Mouse (Mus musculus): ENCODE results near the gene Pelp1. TPM values are rescaled to one million over a fixed set of nuclear protein-coding genes. Genes with fewer than 3 reads are reported as not detected.

Pelp1 gene
- total RNA-seq, 1 experiment = 77.5 TPM

DNA sequence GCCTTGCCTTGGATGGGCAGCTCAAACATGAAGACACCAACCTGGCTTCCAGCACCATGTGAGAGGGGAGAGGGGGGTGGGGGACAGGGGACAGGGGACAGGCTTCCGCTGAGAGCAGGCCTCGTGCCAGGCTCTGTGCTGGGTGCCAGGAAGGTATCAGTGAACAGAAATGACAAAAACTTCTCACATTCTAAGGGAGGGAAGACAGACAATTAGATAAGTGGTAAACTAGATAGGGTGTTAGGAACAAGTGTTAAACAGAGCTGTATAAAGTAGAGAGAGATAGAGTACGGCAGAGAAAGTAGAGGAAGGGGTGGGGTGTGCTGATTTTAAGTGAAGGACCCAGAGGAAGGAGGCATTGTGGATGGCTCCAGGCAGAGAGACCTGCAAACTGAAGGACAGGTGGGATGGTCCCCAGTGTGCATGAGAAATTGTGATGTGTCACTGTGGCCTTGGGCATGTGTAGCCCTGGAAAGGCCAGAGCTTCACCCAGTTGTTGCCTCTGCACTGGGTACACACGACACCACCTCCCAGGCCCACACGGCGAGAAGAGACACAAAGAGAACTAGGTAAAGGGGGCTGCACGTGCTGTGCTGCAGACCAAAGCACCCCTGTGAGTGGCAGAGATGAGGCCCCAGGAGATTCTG, 29.0 kb upstream of the Pelp1 start:
- H3K4me1 ChIP-seq (ENCODE audit: control insufficient read depth in 2 of 2, insufficient read depth in 2 of 2, low read length in 2 of 2, poor library complexity in 1 of 2) = peaks cover 0 to 3% of the 10 kb centered on the region in 2 experiments; a peak in 1 of 4 replicates
- DNase-seq (ENCODE audit: low read depth, low spot score) = no peak
- TF ChIP-seq MAFK (IDR thresholded peaks at IDR 0.05; ENCODE audit: insufficient read depth, low read depth, low read length) (no peak), ZC3H11A (IDR thresholded peaks at IDR 0.05; ENCODE audit: borderline replicate concordance, low read depth, low read length) (no peak), ZNF384 (IDR thresholded peaks at IDR 0.05; ENCODE audit: low read depth, low read length) (no peak), HCFC1 (IDR thresholded peaks at IDR 0.05; ENCODE audit: borderline replicate concordance, insufficient read depth, low read length) (no peak), CHD2 (IDR thresholded peaks at IDR 0.05; ENCODE audit: low read depth, low read length) (no peak)
- H3K9ac ChIP-seq (ENCODE audit: insufficient read depth, low read depth, low read length, poor library complexity, severe bottlenecking) = no peak overlapping the region
- H3K27ac ChIP-seq (ENCODE audit: insufficient read depth, low read depth, low read length, poor library complexity, severe bottlenecking) = no peak overlapping the region
- H3K9me3 ChIP-seq (ENCODE audit: control insufficient read depth, insufficient read depth, low read depth, low read length) = no peaks in the 10 kb centered on the region
- H3K4me3 ChIP-seq (ENCODE audit: insufficient read depth in 1 of 2, low read depth in 1 of 2, low read length in 2 of 2, poor library complexity in 1 of 2, severe bottlenecking in 1 of 2) = no peak overlapping the region
- peaks cover 46% of the 10 kb centered on the region for H3K36me3 ChIP-seq (ENCODE audit: control insufficient read depth, insufficient read depth, low read length, poor library complexity, severe bottlenecking)
- in situ Hi-C loops (cut with MboI; ENCODE audit: low sequenced_read_pairs in 2 of 2, unreplicated experiment in 2 of 2) = no loop called here

DNA sequence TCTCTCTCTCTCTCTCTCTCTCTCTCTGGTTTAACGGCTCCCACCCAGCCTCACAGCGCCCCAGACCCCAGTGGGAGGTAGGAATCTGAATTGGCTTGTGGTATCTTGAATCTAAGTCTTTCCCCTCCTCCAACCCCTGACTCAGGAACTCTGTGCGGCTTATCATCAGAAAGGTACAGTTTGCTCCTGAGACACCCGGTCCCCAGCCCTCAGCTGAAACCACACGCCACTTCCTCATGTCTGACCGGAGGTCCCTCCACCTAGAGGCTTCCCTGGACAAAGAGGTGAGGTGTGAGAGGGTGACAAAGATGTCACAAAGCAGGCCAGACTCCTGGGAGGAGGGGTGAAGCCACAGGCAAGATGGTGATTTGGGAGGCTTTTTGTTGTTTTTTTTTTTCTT, 27.6 kb upstream of the Pelp1 start:
- Histone ChIP-seq H3K9ac (ENCODE audit: insufficient read depth, low read depth, low read length, poor library complexity, severe bottlenecking) (no peak overlapping the region), H3K36me3 (ENCODE audit: control insufficient read depth, insufficient read depth, low read length, poor library complexity, severe bottlenecking) (peaks cover 46% of the 10 kb centered on the region), H3K9me3 (ENCODE audit: control insufficient read depth, insufficient read depth, low read depth, low read length) (no peaks in the 10 kb centered on the region), H3K4me1 (ENCODE audit: control insufficient read depth in 2 of 2, insufficient read depth in 2 of 2, low read length in 2 of 2, poor library complexity in 1 of 2) (peaks cover 2 to 10% of the 10 kb centered on the region in 2 experiments; a peak in 2 of 4 replicates), H3K4me3 (ENCODE audit: insufficient read depth in 1 of 2, low read depth in 1 of 2, low read length in 2 of 2, poor library complexity in 1 of 2, severe bottlenecking in 1 of 2) (no peak overlapping the region), H3K27ac (ENCODE audit: insufficient read depth, low read depth, low read length, poor library complexity, severe bottlenecking) (no peak overlapping the region)
- TF ChIP-seq CHD2 (IDR thresholded peaks at IDR 0.05; ENCODE audit: low read depth, low read length) (no peak), ZC3H11A (IDR thresholded peaks at IDR 0.05; ENCODE audit: borderline replicate concordance, low read depth, low read length) (no peak), MAFK (IDR thresholded peaks at IDR 0.05; ENCODE audit: insufficient read depth, low read depth, low read length) (no peak), ZNF384 (IDR thresholded peaks at IDR 0.05; ENCODE audit: low read depth, low read length) (no peak)
- no peak for DNase-seq (ENCODE audit: low read depth, low spot score)
- in situ Hi-C loops (cut with MboI; ENCODE audit: low sequenced_read_pairs in 2 of 2, unreplicated experiment in 2 of 2) = no loop called here

DNA sequence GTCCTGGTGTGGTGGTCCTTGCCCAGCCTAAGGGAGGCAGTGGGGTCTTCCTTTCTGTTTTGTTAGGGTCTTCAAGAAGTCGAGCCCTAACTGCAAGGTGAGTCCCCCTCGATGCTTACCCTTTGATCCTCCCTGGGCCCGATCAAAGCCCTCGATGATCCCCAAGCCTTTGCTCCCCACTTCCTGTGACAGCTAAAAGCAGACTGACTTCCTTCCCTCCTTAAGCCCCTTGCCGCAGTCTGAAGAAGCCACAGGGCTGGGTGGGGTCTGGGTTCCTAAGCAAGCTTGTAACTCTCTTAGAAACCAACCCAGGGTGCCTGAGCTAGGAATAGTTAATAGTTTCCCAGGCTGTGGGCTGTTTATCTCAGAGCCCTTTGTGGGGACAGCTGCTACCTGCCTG, 25.6 kb upstream of the Pelp1 start:
- Histone ChIP-seq H3K4me3 (ENCODE audit: insufficient read depth in 1 of 2, low read depth in 1 of 2, low read length in 2 of 2, poor library complexity in 1 of 2, severe bottlenecking in 1 of 2) (no peak overlapping the region), H3K9me3 (ENCODE audit: control insufficient read depth, insufficient read depth, low read depth, low read length) (no peaks in the 10 kb centered on the region), H3K9ac (ENCODE audit: insufficient read depth, low read depth, low read length, poor library complexity, severe bottlenecking) (no peak overlapping the region), H3K27ac (ENCODE audit: insufficient read depth, low read depth, low read length, poor library complexity, severe bottlenecking) (no peak overlapping the region), H3K4me1 (ENCODE audit: control insufficient read depth in 2 of 2, insufficient read depth in 2 of 2, low read length in 2 of 2, poor library complexity in 1 of 2) (peaks cover 2 to 13% of the 10 kb centered on the region in 2 experiments; a peak in 2 of 4 replicates), H3K36me3 (ENCODE audit: control insufficient read depth, insufficient read depth, low read length, poor library complexity, severe bottlenecking) (peaks cover 38% of the 10 kb centered on the region)
- DNase-seq (ENCODE audit: low read depth, low spot score) = no peak
- TF ChIP-seq ZNF384 (IDR thresholded peaks at IDR 0.05; ENCODE audit: low read depth, low read length) = no peak
- TF ChIP-seq MAFK (IDR thresholded peaks at IDR 0.05; ENCODE audit: insufficient read depth, low read depth, low read length) = no peak
- no peak for TF ChIP-seq ZC3H11A (IDR thresholded peaks at IDR 0.05; ENCODE audit: borderline replicate concordance, low read depth, low read length)
- TF ChIP-seq HCFC1 (IDR thresholded peaks at IDR 0.05; ENCODE audit: borderline replicate concordance, insufficient read depth, low read length) = no peak
- TF ChIP-seq CHD2 (IDR thresholded peaks at IDR 0.05; ENCODE audit: low read depth, low read length) = no peak
- in situ Hi-C loops (cut with MboI; ENCODE audit: low sequenced_read_pairs in 2 of 2, unreplicated experiment in 2 of 2) = no loop called here

DNA sequence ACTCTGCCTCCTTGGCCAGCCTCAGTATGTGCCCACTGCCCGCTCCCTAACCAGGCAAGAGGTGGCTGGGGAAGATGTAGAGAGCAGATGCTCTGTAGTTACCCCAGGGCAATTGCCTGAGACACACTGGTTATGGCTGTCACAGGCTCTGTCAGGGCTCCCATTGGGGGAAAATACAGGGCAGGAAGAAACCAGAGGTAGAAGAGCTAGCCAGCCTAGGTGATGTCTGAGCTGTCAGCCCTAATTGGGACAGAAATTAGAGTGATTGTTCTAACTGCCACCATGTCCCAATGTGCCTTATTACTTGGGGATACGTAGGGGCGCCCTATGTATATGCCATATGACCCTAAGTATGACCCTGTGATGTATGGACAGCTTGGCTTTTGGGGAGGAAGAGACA, 24.1 kb upstream of the Pelp1 start:
- DNase-seq (ENCODE audit: low read depth, low spot score) = no peak
- Histone ChIP-seq H3K27ac (ENCODE audit: insufficient read depth, low read depth, low read length, poor library complexity, severe bottlenecking) (no peak overlapping the region), H3K9me3 (ENCODE audit: control insufficient read depth, insufficient read depth, low read depth, low read length) (no peaks in the 10 kb centered on the region), H3K4me3 (ENCODE audit: insufficient read depth in 1 of 2, low read depth in 1 of 2, low read length in 2 of 2, poor library complexity in 1 of 2, severe bottlenecking in 1 of 2) (no peak overlapping the region), H3K9ac (ENCODE audit: insufficient read depth, low read depth, low read length, poor library complexity, severe bottlenecking) (no peak overlapping the region; the same call in 1 of the 2 replicates), H3K4me1 (ENCODE audit: control insufficient read depth in 2 of 2, insufficient read depth in 2 of 2, low read length in 2 of 2, poor library complexity in 1 of 2) (peaks cover 2 to 13% of the 10 kb centered on the region in 2 experiments; a peak in 2 of 4 replicates), H3K36me3 (ENCODE audit: control insufficient read depth, insufficient read depth, low read length, poor library complexity, severe bottlenecking) (peaks cover 25% of the 10 kb centered on the region)
- in situ Hi-C loops (cut with MboI; ENCODE audit: low sequenced_read_pairs in 2 of 2, unreplicated experiment in 2 of 2) = no loop called here
- TF ChIP-seq MAFK (IDR thresholded peaks at IDR 0.05; ENCODE audit: insufficient read depth, low read depth, low read length) (no peak), ZNF384 (IDR thresholded peaks at IDR 0.05; ENCODE audit: low read depth, low read length) (no peak), ZC3H11A (IDR thresholded peaks at IDR 0.05; ENCODE audit: borderline replicate concordance, low read depth, low read length) (no peak), CHD2 (IDR thresholded peaks at IDR 0.05; ENCODE audit: low read depth, low read length) (no peak), HCFC1 (IDR thresholded peaks at IDR 0.05; ENCODE audit: borderline replicate concordance, insufficient read depth, low read length) (no peak)
